Mouse (Mus musculus) kidney, embryonic 14.5 days (tissue): ENCODE data around the gene Prkcsh. TPM values are rescaled to one million over a fixed set of nuclear protein-coding genes. Genes with fewer than 3 reads are reported as not detected.

Source experiments
- ATAC-seq: fragments of 200-750 bp; cut with Nextera tagmentation; 2 replicates; pipeline ENCODE4 v1.8.0; 2017; ENCODE audit warnings: moderate number of reproducible peaks, mild to moderate bottlenecking, moderate TSS enrichment, moderate library complexity; ENCODE audit not compliant: low FRiP score, low TSS enrichment
- H3K27ac ChIP-seq: fragments of 300-500 bp; sonication (generic); 2 replicates; pipeline ENCODE4 v1.5.1; 2014; ENCODE audit warnings: low read depth, mild to moderate bottlenecking, low read length, moderate library complexity, mixed read lengths
- H3K27me3 ChIP-seq: fragments of 300-500 bp; sonication (generic); 2 replicates; pipeline ENCODE4 v1.6.1; 2014; ENCODE audit warnings: mild to moderate bottlenecking, low read length; ENCODE audit not compliant: control insufficient read depth, insufficient read depth
- H3K36me3 ChIP-seq: fragments of 300-500 bp; sonication (generic); 2 replicates; pipeline ENCODE4 v1.6.1; 2014; ENCODE audit warnings: low read length, mixed read lengths; ENCODE audit not compliant: control insufficient read depth, insufficient read depth
- H3K4me1 ChIP-seq: fragments of 300-500 bp; sonication (generic); 2 replicates; pipeline ENCODE4 v1.6.1; 2014; ENCODE audit warnings: low read length, mixed read lengths; ENCODE audit not compliant: control insufficient read depth, insufficient read depth
- H3K4me2 ChIP-seq: fragments of 300-500 bp; sonication (generic); replicated peaks from 2 replicates; pipeline ENCODE4 v1.6.1; 2014; ENCODE audit warnings: low read depth, mild to moderate bottlenecking, low read length
- H3K4me3 ChIP-seq: fragments of 300-500 bp; sonication (generic); 2 replicates; pipeline ENCODE4 v1.5.1; 2014; ENCODE audit warnings: mild to moderate bottlenecking, low read length
- H3K9ac ChIP-seq: fragments of 300-500 bp; sonication (generic); 2 replicates; pipeline ENCODE4 v1.6.1; 2014; ENCODE audit warnings: low read depth, mild to moderate bottlenecking, low read length, moderate library complexity
- H3K9me3 ChIP-seq: fragments of 300-500 bp; sonication (generic); 2 replicates; pipeline ENCODE4 v1.6.1; 2016; ENCODE audit warnings: low read length; ENCODE audit not compliant: control insufficient read depth
- WGBS: fragments of 180-500 bp; shearing (Covaris S2); extraction: QIAGEN DNeasy Blood & Tissue Kit; methylation state at CpG from one replicate; pipeline ENCODE4 v1.1.7; 2014; 5-methylcytosine and 5-hydroxymethylcytosine counted together
- polyA plus RNA-seq: library from polyadenylated mRNA; unstranded; fragments of >200 nt; fragmentation: Nextera tagmentation; extraction: Ambion mirVana; gene quantifications from 2 replicates; pipeline ENCODE4 v1.2.1, GENCODE M21; 2014

Prkcsh gene
- polyA plus RNA-seq, 1 experiment from 2014 or later = 118 TPM

- ATAC-seq = no peak
- Histone ChIP-seq H3K9me3 (no peaks in the 10 kb centered on the region), H3K27me3 (peaks cover 11% of the 10 kb centered on the region), H3K36me3 (peaks cover 39% of the 10 kb centered on the region), H3K4me1 (peaks cover 6% of the 10 kb centered on the region), H3K4me2 (no peak overlapping the region), H3K27ac (no peak overlapping the region), H3K4me3 (no peak overlapping the region), H3K9ac (no peak overlapping the region)
- WGBS = 93% methylated on average over 9 of the region's 9 CpGs
Observed at GRCm38 (mm10) chr9:22058011-22058424, 55.4 kb downstream of the Prkcsh start.

GRCm38 (mm10) chr9:22061339-22061738 is 58.7 kb downstream of the Prkcsh start:
- Histone ChIP-seq H3K9me3 (no peaks in the 10 kb centered on the region), H3K9ac (no peak overlapping the region), H3K27me3 (no peaks in the 10 kb centered on the region), H3K36me3 (peaks cover 69% of the 10 kb centered on the region), H3K27ac (no peak overlapping the region), H3K4me3 (no peak overlapping the region), H3K4me2 (no peak overlapping the region), H3K4me1 (no peaks in the 10 kb centered on the region)
- 73% methylated on average over 2 of the region's 2 CpGs for WGBS
- ATAC-seq = no peak

Other genes with a start within 250 kb of the Prkcsh start
- gene Spc24, start 242.5 kb upstream of the Prkcsh start, polyA plus RNA-seq = 139 and 150 TPM in 2 replicates
- gene Kank2, start 204.1 kb upstream of the Prkcsh start, polyA plus RNA-seq = 9.4 and 14.3 TPM in 2 replicates
- 2.6 and 3.4 TPM in 2 replicates for gene Angptl8, start 167.3 kb upstream of the Prkcsh start, polyA plus RNA-seq
- gene Dock6, start 150.2 kb upstream of the Prkcsh start, polyA plus RNA-seq = 31.9 and 39.7 TPM in 2 replicates
- gene Rab3d, start 84.6 kb upstream of the Prkcsh start, polyA plus RNA-seq = 4.6 and 8.3 TPM in 2 replicates
- gene Ccdc159, start 75.3 kb upstream of the Prkcsh start, polyA plus RNA-seq = 3.4 and 4.0 TPM in 2 replicates
- gene Tmem205, start 75.2 kb upstream of the Prkcsh start, polyA plus RNA-seq = 54.0 and 67.5 TPM in 2 replicates
- 7.0 and 9.2 TPM in 2 replicates for gene Plppr2, start 65.8 kb upstream of the Prkcsh start, polyA plus RNA-seq
- gene Swsap1, start 47.1 kb upstream of the Prkcsh start, polyA plus RNA-seq = 11.4 and 12.8 TPM in 2 replicates
- gene Epor, start 39.3 kb upstream of the Prkcsh start, polyA plus RNA-seq = 10.5 and 11.4 TPM in 2 replicates
- 13.7 and 20.8 TPM in 2 replicates for gene Rgl3, start 13.4 kb upstream of the Prkcsh start, polyA plus RNA-seq
- 1.8 and 2.3 TPM in 2 replicates for gene Ccdc151, start 172 bp upstream of the Prkcsh start, polyA plus RNA-seq
- gene Elavl3, start 49.2 kb downstream of the Prkcsh start, polyA plus RNA-seq = 0.12 and 0.20 TPM in 2 replicates
- gene Gm49318, start 68.5 kb downstream of the Prkcsh start, polyA plus RNA-seq = not detected in 2 replicates
- 9.9 and 11.0 TPM in 2 replicates for gene Zfp653, start 68.6 kb downstream of the Prkcsh start, polyA plus RNA-seq
- gene Ecsit, start 82.6 kb downstream of the Prkcsh start, polyA plus RNA-seq = 29.9 and 41.5 TPM in 2 replicates
- gene Cnn1, start 96.4 kb downstream of the Prkcsh start, polyA plus RNA-seq = 4.7 and 5.1 TPM in 2 replicates
- 216 and 237 TPM in 2 replicates for gene Elof1, start 114.4 kb downstream of the Prkcsh start, polyA plus RNA-seq
- gene Acp5, start 132.9 kb downstream of the Prkcsh start, polyA plus RNA-seq = 3.3 TPM in 2 replicates
- gene Pigyl, start 154.0 kb downstream of the Prkcsh start, polyA plus RNA-seq = 68.6 and 82.9 TPM in 2 replicates
- 0.13 and 0.32 TPM in 2 replicates for gene Zfp872, start 185.3 kb downstream of the Prkcsh start, polyA plus RNA-seq
- gene Zfp809, start 222.9 kb downstream of the Prkcsh start, polyA plus RNA-seq = 19.8 and 24.6 TPM in 2 replicates